Mouse (Mus musculus): Measurements from ENCODE around the gene 5730522E02Rik.
A peak's percentile ranks its signal among the peaks of the same experiment; 100 is the strongest.

The 5730522E02Rik gene

GRCm38 (mm10) chr11:25664562-25665104, 545.9 kb downstream of the 5730522E02Rik start:
- no peak for DNase-seq

GRCm38 (mm10) chr11:25646282-25646681, 564.3 kb downstream of the 5730522E02Rik start:
- no peak for DNase-seq

GRCm38 (mm10) chr11:25644767-25645622, 565.6 kb downstream of the 5730522E02Rik start:
- peak; percentile 14 for DNase-seq

GRCm38 (mm10) chr11:25606886-25607285, 603.7 kb downstream of the 5730522E02Rik start:
- no peak for DNase-seq

GRCm38 (mm10) chr11:25600030-25600429, 610.5 kb downstream of the 5730522E02Rik start:
- no peak for DNase-seq

GRCm38 (mm10) chr11:25595303-25595702, 615.3 kb downstream of the 5730522E02Rik start:
- no peak for DNase-seq

GRCm38 (mm10) chr11:25594780-25595179, 615.8 kb downstream of the 5730522E02Rik start:
- DNase-seq: no peak

GRCm38 (mm10) chr11:25592268-25592667, 618.3 kb downstream of the 5730522E02Rik start:
- DNase-seq: no peak

GRCm38 (mm10) chr11:25590215-25590614, 620.3 kb downstream of the 5730522E02Rik start:
- DNase-seq: no peak

GRCm38 (mm10) chr11:25589509-25589908, 621.1 kb downstream of the 5730522E02Rik start:
- DNase-seq: no peak

GRCm38 (mm10) chr11:25574129-25574465, 636.5 kb downstream of the 5730522E02Rik start:
- no peak for DNase-seq

GRCm38 (mm10) chr11:25573408-25574128, 637.0 kb downstream of the 5730522E02Rik start:
- no peak for DNase-seq

- DNase-seq: no peak
Observed at GRCm38 (mm10) chr11:25571396-25571795, 639.2 kb downstream of the 5730522E02Rik start.
